Mouse (Mus musculus) midbrain, postnatal 0 days (tissue): ENCODE results near the gene Marveld1. TPM values are rescaled to one million over a fixed set of nuclear protein-coding genes. Genes with fewer than 3 reads are reported as not detected.

Experiments used
- ATAC-seq: fragments of 200-750 bp; cut with Nextera tagmentation; 2 replicates; pipeline ENCODE4 v1.8.0; 2017; ENCODE audit warnings: moderate number of reproducible peaks, mild to moderate bottlenecking, moderate TSS enrichment, moderate library complexity; ENCODE audit not compliant: low FRiP score
- DNase-seq: peaks from one replicate; pipeline ENCODE4 v3.0.0-alpha.2; 2015; ENCODE audit warnings: low spot score
- H3K27ac ChIP-seq: fragments of 300-500 bp; sonication (generic); 2 replicates; pipeline ENCODE4 v1.5.1; 2014; ENCODE audit warnings: low read depth, mild to moderate bottlenecking, low read length, mixed read lengths
- H3K27me3 ChIP-seq: fragments of 300-500 bp; sonication (generic); 2 replicates; pipeline ENCODE4 v1.6.1; 2014; ENCODE audit warnings: low read length, control low read depth, mixed read lengths; ENCODE audit not compliant: insufficient read depth
- H3K36me3 ChIP-seq: fragments of 300-500 bp; sonication (generic); 2 replicates; pipeline ENCODE4 v1.6.1; 2014; ENCODE audit warnings: low read length, control low read depth, mixed read lengths; ENCODE audit not compliant: insufficient read depth
- H3K4me1 ChIP-seq: fragments of 300-500 bp; sonication (generic); 2 replicates; pipeline ENCODE4 v1.6.1; 2014; ENCODE audit warnings: mild to moderate bottlenecking, control low read depth, antibody characterized with exemption, low read length, mixed read lengths; ENCODE audit not compliant: insufficient read depth
- H3K4me2 ChIP-seq: fragments of 300-500 bp; sonication (generic); 2 replicates; pipeline ENCODE4 v1.6.1; 2014; ENCODE audit warnings: low read depth, mild to moderate bottlenecking, low read length, mixed read lengths; ENCODE audit not compliant: poor library complexity, severe bottlenecking
- H3K4me3 ChIP-seq: fragments of 300-500 bp; sonication (generic); 2 replicates; pipeline ENCODE4 v1.5.1; 2014; ENCODE audit warnings: low read depth, mild to moderate bottlenecking, low read length, moderate library complexity
- H3K9ac ChIP-seq: fragments of 300-500 bp; sonication (generic); replicated peaks from 2 replicates; pipeline ENCODE4 v1.6.1; 2014; ENCODE audit warnings: mild to moderate bottlenecking, low read length, moderate library complexity, mixed read lengths; ENCODE audit not compliant: poor library complexity, severe bottlenecking
- H3K9me3 ChIP-seq: fragments of 300-500 bp; sonication (generic); 2 replicates; pipeline ENCODE4 v1.6.1; 2016; ENCODE audit warnings: low read length, control low read depth
- CTCF ChIP-seq: IDR thresholded peaks from 2 replicates; pipeline ENCODE4 v1.5.1; 2016; ENCODE audit warnings: antibody characterized with exemption, mild to moderate bottlenecking
- WGBS: fragments of 180-500 bp; shearing (Covaris S2); extraction: QIAGEN DNeasy Blood & Tissue Kit; methylation state at CpG from one replicate; pipeline ENCODE4 v1.1.7; 2014; 5-methylcytosine and 5-hydroxymethylcytosine counted together
- polyA plus RNA-seq: library from polyadenylated mRNA; unstranded; fragments of >200 nt; fragmentation: Nextera tagmentation; extraction: Ambion mirVana; gene quantifications from 2 replicates; pipeline ENCODE4 v1.2.1, GENCODE M21; 2015
- total RNA-seq: library from RNA; depleted of rRNA; stranded (reverse); fragments of >200 nt; gene quantifications from 2 replicates; pipeline ENCODE4 v1.2.3, GENCODE M21; 2014

Marveld1 gene
- total and polyA plus RNA-seq, 2 experiments from 2014 or later, result 3.6 to 15.1 TPM

GRCm38 (mm10) chr19:42148569-42148860, 1.3 kb downstream of the Marveld1 start:
- Histone ChIP-seq H3K9me3 (no peaks in the 10 kb centered on the region), H3K9ac (peak overlapping the region; percentile 81), H3K4me1 (no peaks in the 10 kb centered on the region), H3K27me3 (peaks cover 4% of the 10 kb centered on the region; the same call in 1 of the 2 replicates), H3K36me3 (no peaks in the 10 kb centered on the region), H3K4me3 (peak overlapping the region; percentile 58), H3K27ac (no peak overlapping the region), H3K4me2 (peak overlapping the region; percentile 82)
- 32% methylated on average over 7 of the region's 7 CpGs for WGBS
- DNase-seq, result no peak
- TF ChIP-seq CTCF, result no peak
- peak; percentile 17; the same call in 1 of the 2 replicates for ATAC-seq

GRCm38 (mm10) chr19:42151990-42152389, 4.8 kb downstream of the Marveld1 start:
- Histone ChIP-seq H3K27me3 (peaks cover 4% of the 10 kb centered on the region; the same call in 1 of the 2 replicates), H3K9me3 (no peaks in the 10 kb centered on the region), H3K4me2 (no peak overlapping the region), H3K4me3 (no peak overlapping the region), H3K9ac (no peak overlapping the region), H3K36me3 (no peaks in the 10 kb centered on the region), H3K27ac (no peak overlapping the region), H3K4me1 (no peaks in the 10 kb centered on the region)
- 10% methylated on average over 6 of the region's 6 CpGs for WGBS
- ATAC-seq, result no peak
- peak; percentile 89 for TF ChIP-seq CTCF
- DNase-seq, result peak; percentile 76

GRCm38 (mm10) chr19:42157493-42158237, 10.5 kb downstream of the Marveld1 start:
- WGBS, result 78% methylated on average over 12 of the region's 12 CpGs

GRCm38 (mm10) chr19:42158246-42159017, 11.2 kb downstream of the Marveld1 start:
- Histone ChIP-seq H3K4me2 (no peak overlapping the region), H3K27ac (no peak overlapping the region), H3K27me3 (no peaks in the 10 kb centered on the region), H3K4me3 (no peak overlapping the region), H3K36me3 (no peaks in the 10 kb centered on the region), H3K9ac (no peak overlapping the region), H3K9me3 (no peaks in the 10 kb centered on the region), H3K4me1 (no peaks in the 10 kb centered on the region)
- 63% methylated on average over 13 of the region's 13 CpGs for WGBS
- TF ChIP-seq CTCF, result no peak
- DNase-seq, result no peak
- ATAC-seq, result no peak

More at GRCm38 (mm10) chr19:42157493-42158237, 10.5 kb downstream of the Marveld1 start:
- H3K9me3 ChIP-seq, result no peaks in the 10 kb centered on the region
- DNase-seq (no peak), ATAC-seq (no peak)
- no peak overlapping the region for H3K9ac ChIP-seq
- no peak overlapping the region for H3K27ac ChIP-seq
- TF ChIP-seq CTCF, result no peak
- H3K27me3 ChIP-seq, result no peaks in the 10 kb centered on the region
- no peak overlapping the region for H3K4me2 ChIP-seq
- no peak overlapping the region for H3K4me3 ChIP-seq
- H3K4me1 ChIP-seq, result no peaks in the 10 kb centered on the region
- no peaks in the 10 kb centered on the region for H3K36me3 ChIP-seq

GRCm38 (mm10) chr19:42163764-42164163, 16.6 kb downstream of the Marveld1 start, which contains the start of gene Zfyve27:
Gene Zfyve27, plus strand, starts transcription at chr19:42163951.
- H3K27ac ChIP-seq, result no peak within 1 kb of the TSS; the same call in 1 of the 2 replicates
- TF ChIP-seq CTCF, result no peak
- H3K4me2 ChIP-seq, result no peak within 1 kb of the TSS
- H3K36me3 ChIP-seq, result no peaks in the 10 kb centered on the region
- H3K4me1 ChIP-seq, result no peaks in the 10 kb centered on the region
- 81% methylated on average over 5 of the region's 5 CpGs for WGBS
- H3K27me3 ChIP-seq, result no peaks in the 10 kb centered on the region
- no peak for ATAC-seq
- H3K4me3 ChIP-seq, result no peak within 1 kb of the TSS
- H3K9ac ChIP-seq, result no peak within 1 kb of the TSS
- no peak for DNase-seq
- no peaks in the 10 kb centered on the region for H3K9me3 ChIP-seq

- DNase-seq (peak; percentile 28), ATAC-seq (no peak)
- H3K4me2 ChIP-seq, result no peak overlapping the region
- H3K4me1 ChIP-seq, result no peaks in the 10 kb centered on the region
- H3K9ac ChIP-seq, result no peak overlapping the region
- H3K9me3 ChIP-seq, result no peaks in the 10 kb centered on the region
- H3K27me3 ChIP-seq, result no peaks in the 10 kb centered on the region
- no peaks in the 10 kb centered on the region for H3K36me3 ChIP-seq
- H3K4me3 ChIP-seq, result no peak overlapping the region
- no peak for TF ChIP-seq CTCF
- H3K27ac ChIP-seq, result no peak overlapping the region; the same call in 1 of the 2 replicates
- 46% methylated on average over 7 of the region's 7 CpGs for WGBS
Observed at GRCm38 (mm10) chr19:42164188-42164587, 17.0 kb downstream of the Marveld1 start.
